Comparison of ENCODE assay signal across 13 mouse cellular contexts in the genomic region with DNA sequence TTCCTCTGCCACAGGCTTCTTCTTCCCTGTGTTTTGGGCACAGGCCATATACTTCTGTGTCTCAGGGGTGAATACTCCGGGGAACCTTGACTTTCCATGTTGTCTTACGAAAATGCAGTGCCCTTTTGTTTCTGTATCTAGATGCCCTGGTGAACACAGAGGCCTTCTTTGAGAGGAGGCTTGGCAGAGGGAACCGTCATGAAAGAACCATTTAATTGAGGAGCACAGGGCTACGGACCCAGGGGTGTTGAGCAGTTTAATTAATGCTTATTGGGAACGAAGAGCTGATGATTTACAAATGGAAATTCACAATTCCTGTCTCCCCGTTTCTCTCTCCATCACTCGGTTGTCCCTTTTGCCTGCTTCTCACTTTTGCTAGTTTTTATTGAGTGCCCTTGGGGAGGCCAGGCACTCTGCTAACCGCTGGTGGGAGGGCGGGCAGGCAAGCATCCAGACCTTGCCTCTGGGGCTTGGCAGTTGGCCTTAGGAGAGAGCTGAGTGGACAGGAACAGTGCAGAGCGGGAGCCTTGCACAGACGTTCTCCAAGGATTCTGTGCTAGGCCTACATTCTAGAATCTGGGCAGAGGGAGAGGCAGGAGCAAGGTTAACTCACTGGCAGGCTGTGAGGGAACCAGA. TPM values are rescaled to one million over a fixed set of nuclear protein-coding genes. Genes with fewer than 3 reads are reported as not detected.
DNase-seq lines count a peak whose midpoint lies in the region; ATAC-seq and TF ChIP-seq lines count a peak whose summit lies in the region.
"Had no signal": no experiment of that assay in that cellular context is flagged by ENCODE, and none has a peak within 500 bp of the region (broad histone marks: within the 10 kb centered on the region; RNA-seq: fewer than 3 reads in every experiment).

No protein-coding gene starts in this region.

- TF ChIP-seq CTCF in midbrain, postnatal 0 days (IDR thresholded peaks at IDR 0.05), result no peak

- peak; percentile 21 for DNase-seq in gastrocnemius, postnatal 14 days
- no peak for DNase-seq in gastrocnemius, adult 18-20 months (ENCODE audit: low spot score)
- DNase-seq in midbrain, postnatal 0 days (ENCODE audit: low spot score), result peak; percentile 31
- peak; percentile 56 for DNase-seq in brain, adult 2 months (ENCODE audit: low read depth, low spot score)
- peak; percentile 42 for DNase-seq in right cerebral cortex, postnatal 4 days
- DNase-seq in heart, adult 18-20 months, result no peak

- no peak for ATAC-seq in midbrain, postnatal 0 days (ENCODE audit: low FRiP score)
- no peak for ATAC-seq in midbrain, embryonic 15.5 days (replicated peaks)
- ATAC-seq in kidney, embryonic 14.5 days (ENCODE audit: low FRiP score, low TSS enrichment), result no peak

- no peak overlapping the region for H3K4me3 ChIP-seq in midbrain, postnatal 0 days (ENCODE audit: low read depth, low read length)
- no peak overlapping the region for H3K4me3 ChIP-seq in midbrain, embryonic 15.5 days
- H3K4me3 ChIP-seq in kidney, embryonic 14.5 days (ENCODE audit: low read length), result no peak overlapping the region
- H3K4me3 ChIP-seq: hindbrain, embryonic 10.5 days; liver, embryonic 15.5 days; megakaryocyte, embryonic 14.5 days; stomach, embryonic 15.5 days had no signal

- H3K27ac ChIP-seq in midbrain, postnatal 0 days (ENCODE audit: low read depth, low read length), result no peak overlapping the region
- H3K27ac ChIP-seq in midbrain, embryonic 15.5 days, result no peak overlapping the region
- no peak overlapping the region for H3K27ac ChIP-seq in kidney, embryonic 14.5 days (ENCODE audit: low read depth, low read length)
- H3K27ac ChIP-seq: hindbrain, embryonic 10.5 days; liver, embryonic 15.5 days; stomach, embryonic 15.5 days had no signal

- H3K4me1 ChIP-seq in midbrain, postnatal 0 days (ENCODE audit: insufficient read depth, low read length), result no peaks in the 10 kb centered on the region
- H3K4me1 ChIP-seq in midbrain, embryonic 15.5 days, result no peaks in the 10 kb centered on the region
- H3K4me1 ChIP-seq in kidney, embryonic 14.5 days (ENCODE audit: control insufficient read depth, insufficient read depth, low read length), result no peaks in the 10 kb centered on the region
- H3K4me1 ChIP-seq: liver, embryonic 15.5 days; stomach, embryonic 15.5 days had no signal

- 63% methylated on average over 11 of the region's 11 CpGs for WGBS in midbrain, postnatal 0 days
- WGBS in midbrain, embryonic 15.5 days, result 76% methylated on average over 11 of the region's 11 CpGs
- 72% methylated on average over 11 of the region's 11 CpGs for WGBS in kidney, embryonic 14.5 days

- no peaks in the 10 kb centered on the region for H3K9me3 ChIP-seq in midbrain, postnatal 0 days (ENCODE audit: low read length)
- H3K9me3 ChIP-seq in midbrain, embryonic 15.5 days, result no peaks in the 10 kb centered on the region
- H3K9me3 ChIP-seq in kidney, embryonic 14.5 days (ENCODE audit: control insufficient read depth, low read length), result no peaks in the 10 kb centered on the region
- H3K9me3 ChIP-seq: hindbrain, embryonic 10.5 days; liver, embryonic 15.5 days; stomach, embryonic 15.5 days had no signal

- H3K4me2 ChIP-seq in midbrain, postnatal 0 days (ENCODE audit: low read depth, low read length, poor library complexity, severe bottlenecking), result no peak overlapping the region
- no peak overlapping the region for H3K4me2 ChIP-seq in midbrain, embryonic 15.5 days
- H3K4me2 ChIP-seq in kidney, embryonic 14.5 days (replicated peaks; ENCODE audit: low read depth, low read length), result no peak overlapping the region
- H3K4me2 ChIP-seq: liver, embryonic 15.5 days; stomach, embryonic 15.5 days had no signal

- H3K27me3 ChIP-seq in midbrain, postnatal 0 days (ENCODE audit: insufficient read depth, low read length), result no peaks in the 10 kb centered on the region
- no peaks in the 10 kb centered on the region for H3K27me3 ChIP-seq in midbrain, embryonic 15.5 days (replicated peaks)
- no peaks in the 10 kb centered on the region for H3K27me3 ChIP-seq in kidney, embryonic 14.5 days (ENCODE audit: control insufficient read depth, insufficient read depth, low read length)
- H3K27me3 ChIP-seq: liver, embryonic 15.5 days; stomach, embryonic 15.5 days had no signal

- no peaks in the 10 kb centered on the region for H3K36me3 ChIP-seq in midbrain, postnatal 0 days (ENCODE audit: insufficient read depth, low read length)
- no peaks in the 10 kb centered on the region for H3K36me3 ChIP-seq in midbrain, embryonic 15.5 days (replicated peaks)
- no peaks in the 10 kb centered on the region for H3K36me3 ChIP-seq in kidney, embryonic 14.5 days (ENCODE audit: control insufficient read depth, insufficient read depth, low read length)
- H3K36me3 ChIP-seq: hindbrain, embryonic 10.5 days; liver, embryonic 15.5 days; stomach, embryonic 15.5 days had no signal

- intact Hi-C loops in gastrocnemius, postnatal 14 days (cut with DNase I; ENCODE audit: low total_unique reads), result no loop called here

- no peak overlapping the region for H3K9ac ChIP-seq in midbrain, postnatal 0 days (replicated peaks; ENCODE audit: low read length, poor library complexity, severe bottlenecking)
- H3K9ac ChIP-seq in midbrain, embryonic 15.5 days, result no peak overlapping the region
- H3K9ac ChIP-seq in kidney, embryonic 14.5 days (ENCODE audit: low read depth, low read length), result no peak overlapping the region
- H3K9ac ChIP-seq: liver, embryonic 15.5 days; stomach, embryonic 15.5 days had no signal

RNA-seq across cellular contexts. Expression of gene Lypd6b, which starts 18.4 kb away (rescaled TPM):
- total RNA-seq in gastrocnemius, postnatal 14 days (2021), result not detected
- not detected for total RNA-seq in gastrocnemius, adult 18-20 months (2021)
- 18.6 and 22.5 TPM in 2 replicates for total RNA-seq in midbrain, postnatal 0 days (2014; rRNA removed)
- 28.1 and 31.1 TPM in 2 replicates for polyA plus RNA-seq in midbrain, postnatal 0 days (2015; fragmentation: Nextera tagmentation; extraction: Ambion mirVana)
- 12.6 and 13.7 TPM in 2 replicates for polyA plus RNA-seq in midbrain, embryonic 15.5 days (2015; fragmentation: Nextera tagmentation; extraction: Ambion mirVana)
- total RNA-seq in heart, adult 18-20 months (2021), result under 1 TPM; 0.15 to 0.21 TPM
- 8.4 and 11.4 TPM in 2 replicates for polyA plus RNA-seq in kidney, embryonic 14.5 days (2014; fragmentation: Nextera tagmentation; extraction: Ambion mirVana)
- total RNA-seq: gastrocnemius, postnatal 4 days had no signal
- polyA plus RNA-seq: liver, embryonic 15.5 days had no signal

Comparison
In these comparisons a context has a peak if more than half of its experiments do, and no peak if none do; other contexts are left out.
1. DNase-seq: peak in gastrocnemius, postnatal 14 days (single experiment), midbrain, postnatal 0 days (single experiment), brain, adult 2 months (single experiment) and right cerebral cortex, postnatal 4 days (single experiment); none in gastrocnemius, adult 18-20 months (single experiment) and heart, adult 18-20 months (0 of 2).
2. RNA of gene Lypd6b, which starts 18.4 kb away (total RNA-seq): 18.6 to 22.5 TPM in midbrain, postnatal 0 days; 0.15 to 0.21 TPM in heart, adult 18-20 months, not detected in gastrocnemius, adult 18-20 months and not detected in gastrocnemius, postnatal 14 days; every median in the first group is over 10 times any median in the second.